Mouse (Mus musculus) hindbrain, embryonic 12.5 days (tissue): ENCODE results near the gene Cabp7. TPM values are rescaled to one million over a fixed set of nuclear protein-coding genes. Genes with fewer than 3 reads are reported as not detected.
"Not testable (repeated sequence)": the region's sequence is repeated elsewhere in the genome, so short reads cannot be mapped to it uniquely, and the experiment has no call there.

Experiments
- ATAC-seq: fragments of 200-750 bp; cut with Nextera tagmentation; 2 replicates; pipeline ENCODE4 v1.8.0; 2017; ENCODE audit warnings: moderate TSS enrichment; ENCODE audit not compliant: low FRiP score
- H3K27ac ChIP-seq: fragments of 300-500 bp; sonication (generic); 2 replicates; pipeline ENCODE4 v1.5.1; 2016; ENCODE audit warnings: mild to moderate bottlenecking
- H3K27me3 ChIP-seq: fragments of 300-500 bp; sonication (generic); 2 replicates; pipeline ENCODE4 v1.6.1; 2016; ENCODE audit warnings: mild to moderate bottlenecking
- H3K36me3 ChIP-seq: fragments of 300-500 bp; sonication (generic); 2 replicates; pipeline ENCODE4 v1.6.1; 2016; ENCODE audit warnings: mild to moderate bottlenecking
- H3K4me1 ChIP-seq: fragments of 300-500 bp; sonication (generic); 2 replicates; pipeline ENCODE4 v1.6.1; 2016
- H3K4me2 ChIP-seq: fragments of 300-500 bp; sonication (generic); replicated peaks from 2 replicates; pipeline ENCODE4 v1.6.1; 2016; ENCODE audit warnings: mild to moderate bottlenecking
- H3K4me3 ChIP-seq: fragments of 300-500 bp; sonication (generic); 2 replicates; pipeline ENCODE4 v1.5.1; 2016; ENCODE audit warnings: mild to moderate bottlenecking
- H3K9ac ChIP-seq: fragments of 300-500 bp; sonication (generic); 2 replicates; pipeline ENCODE4 v1.6.1; 2016; ENCODE audit warnings: mild to moderate bottlenecking, moderate library complexity
- H3K9me3 ChIP-seq: fragments of 300-500 bp; sonication (generic); replicated peaks from 2 replicates; pipeline ENCODE4 v1.6.1; 2016; ENCODE audit warnings: mild to moderate bottlenecking
- WGBS: fragments of 180-500 bp; shearing (Covaris S2); methylation state at CpG from one replicate; pipeline ENCODE4 v1.1.7; 2016; 5-methylcytosine and 5-hydroxymethylcytosine counted together
- polyA plus RNA-seq: library from polyadenylated mRNA; unstranded; fragments of >200 nt; fragmentation: Nextera tagmentation; extraction: Ambion mirVana; gene quantifications from 2 replicates; pipeline ENCODE4 v1.2.1, GENCODE M21; 2016

Gene Cabp7
- polyA plus RNA-seq, 1 experiment from 2014 or later: 1.7 TPM

GRCm38 (mm10) chr11:4720393-4720792, 26.2 kb downstream of the Cabp7 start:
- no peak overlapping the region for H3K4me3 ChIP-seq
- no peak overlapping the region for H3K9ac ChIP-seq
- H3K9me3 ChIP-seq: no peaks in the 10 kb centered on the region
- peaks cover 26% of the 10 kb centered on the region for H3K36me3 ChIP-seq
- no peak overlapping the region for H3K4me2 ChIP-seq
- WGBS: 65% methylated on average over 11 of the region's 11 CpGs
- peaks cover 18% of the 10 kb centered on the region for H3K4me1 ChIP-seq
- no peak for ATAC-seq
- H3K27me3 ChIP-seq: no peaks in the 10 kb centered on the region
- H3K27ac ChIP-seq: no peak overlapping the region

- Histone ChIP-seq H3K4me1 (peaks cover 18% of the 10 kb centered on the region), H3K4me2 (no peak overlapping the region), H3K9ac (0 out of 2 replicates have a peak overlapping the region, but pooled peaks have one; percentile 19), H3K9me3 (no peaks in the 10 kb centered on the region), H3K27me3 (no peaks in the 10 kb centered on the region), H3K27ac (no peak overlapping the region), H3K36me3 (peaks cover 23% of the 10 kb centered on the region), H3K4me3 (no peak overlapping the region)
- ATAC-seq: no peak
- 87% methylated on average over 9 of the region's 9 CpGs for WGBS
These were observed 26.6 kb downstream of the Cabp7 start for GRCm38 (mm10) chr11:4719961-4720360.

- Histone ChIP-seq H3K27ac (no peak overlapping the region), H3K36me3 (peaks cover 15% of the 10 kb centered on the region), H3K4me2 (no peak overlapping the region), H3K4me3 (no peak overlapping the region), H3K9me3 (no peaks in the 10 kb centered on the region), H3K27me3 (no peaks in the 10 kb centered on the region), H3K9ac (no peak overlapping the region), H3K4me1 (peaks cover 18% of the 10 kb centered on the region)
- 89% methylated on average over 5 of the region's 5 CpGs for WGBS
- ATAC-seq: no peak
These were observed 28.0 kb downstream of the Cabp7 start for GRCm38 (mm10) chr11:4718548-4718947.

GRCm38 (mm10) chr11:4716530-4717236, 29.9 kb downstream of the Cabp7 start:
- Histone ChIP-seq H3K4me2 (no peak overlapping the region), H3K27ac (no peak overlapping the region), H3K9me3 (no peaks in the 10 kb centered on the region), H3K27me3 (no peaks in the 10 kb centered on the region), H3K36me3 (no peaks in the 10 kb centered on the region), H3K4me3 (no peak overlapping the region), H3K4me1 (peaks cover 18% of the 10 kb centered on the region), H3K9ac (no peak overlapping the region)
- WGBS: 92% methylated on average over 5 of the region's 5 CpGs
- no peak for ATAC-seq

GRCm38 (mm10) chr11:4715596-4715995, 31.0 kb downstream of the Cabp7 start:
- no peak overlapping the region for H3K27ac ChIP-seq
- H3K36me3 ChIP-seq: no peaks in the 10 kb centered on the region
- H3K4me2 ChIP-seq: no peak overlapping the region
- no peak overlapping the region for H3K4me3 ChIP-seq
- H3K27me3 ChIP-seq: no peaks in the 10 kb centered on the region
- H3K9ac ChIP-seq: no peak overlapping the region
- no peaks in the 10 kb centered on the region for H3K9me3 ChIP-seq
- no peak for ATAC-seq
- WGBS: 87% methylated on average over 4 of the region's 4 CpGs
- peaks cover 11% of the 10 kb centered on the region for H3K4me1 ChIP-seq

- H3K4me1 ChIP-seq: peaks cover 3% of the 10 kb centered on the region
- ATAC-seq: no peak
These were observed 31.9 kb downstream of the Cabp7 start for GRCm38 (mm10) chr11:4714727-4715126.

GRCm38 (mm10) chr11:4712822-4713221, 33.8 kb downstream of the Cabp7 start:
- no peak overlapping the region for H3K9ac ChIP-seq
- H3K9me3 ChIP-seq: no peaks in the 10 kb centered on the region
- no peaks in the 10 kb centered on the region for H3K36me3 ChIP-seq
- H3K27me3 ChIP-seq: no peaks in the 10 kb centered on the region
- no peak overlapping the region for H3K4me3 ChIP-seq
- H3K4me1 ChIP-seq: no peaks in the 10 kb centered on the region
- H3K4me2 ChIP-seq: no peak overlapping the region
- H3K27ac ChIP-seq: no peak overlapping the region
- ATAC-seq: no peak

More at GRCm38 (mm10) chr11:4714727-4715126, 31.9 kb downstream of the Cabp7 start:
- Histone ChIP-seq H3K36me3 (no peaks in the 10 kb centered on the region), H3K9me3 (no peaks in the 10 kb centered on the region), H3K27ac (no peak overlapping the region), H3K27me3 (no peaks in the 10 kb centered on the region), H3K4me2 (no peak overlapping the region), H3K9ac (no peak overlapping the region), H3K4me3 (no peak overlapping the region)
- WGBS: 86% methylated on average over 4 of the region's 4 CpGs

- not testable (repeated sequence) for H3K9ac ChIP-seq, H3K27ac ChIP-seq, H3K27me3 ChIP-seq, H3K9me3 ChIP-seq, H3K4me2 ChIP-seq, H3K4me1 ChIP-seq, ATAC-seq, H3K4me3 ChIP-seq, H3K36me3 ChIP-seq
- WGBS: 90% methylated on average over 4 of the region's 4 CpGs
These were observed 36.4 kb downstream of the Cabp7 start for GRCm38 (mm10) chr11:4710188-4710587.

- no peak for ATAC-seq
- Histone ChIP-seq H3K9me3 (no peaks in the 10 kb centered on the region), H3K9ac (peak overlapping the region; percentile 56), H3K4me2 (peak overlapping the region; percentile 90), H3K27me3 (no peaks in the 10 kb centered on the region), H3K4me1 (peaks cover 16% of the 10 kb centered on the region), H3K4me3 (peak overlapping the region; percentile 79), H3K27ac (no peak overlapping the region), H3K36me3 (peaks cover 14% of the 10 kb centered on the region)
- WGBS: 9% methylated on average over 4 of the region's 4 CpGs
These were observed 41.4 kb downstream of the Cabp7 start for GRCm38 (mm10) chr11:4705178-4705577.

GRCm38 (mm10) chr11:4704072-4704964, 42.3 kb downstream of the Cabp7 start, which contains the start of the genes Uqcr10 and Zmat5:
TSS of gene Uqcr10 (minus strand) at chr11:4704342.
TSS of gene Zmat5 (plus strand) at chr11:4704678.
- peaks cover 16% of the 10 kb centered on the region for H3K4me1 ChIP-seq
- H3K27me3 ChIP-seq: no peaks in the 10 kb centered on the region
- no peaks in the 10 kb centered on the region for H3K9me3 ChIP-seq
- peak within 1 kb of the TSS; percentile 90 for H3K4me2 ChIP-seq
- under 1% methylated on average over 47 of the region's 47 CpGs for WGBS
- peaks cover 19% of the 10 kb centered on the region for H3K36me3 ChIP-seq
- peak; percentile 97 for ATAC-seq
- H3K27ac ChIP-seq: peak within 1 kb of the TSS; percentile 46; the same call in 1 of the 2 replicates
- H3K4me3 ChIP-seq: peak within 1 kb of the TSS; percentile 79
- peak within 1 kb of the TSS; percentile 76 for H3K9ac ChIP-seq

GRCm38 (mm10) chr11:4703688-4704071, 42.9 kb downstream of the Cabp7 start:
- Histone ChIP-seq H3K27ac (peak overlapping the region; percentile 46; the same call in 1 of the 2 replicates), H3K4me2 (peak overlapping the region; percentile 90), H3K4me1 (peaks cover 16% of the 10 kb centered on the region), H3K4me3 (peak overlapping the region; percentile 79), H3K36me3 (peaks cover 19% of the 10 kb centered on the region), H3K9me3 (no peaks in the 10 kb centered on the region), H3K9ac (peak overlapping the region; percentile 76), H3K27me3 (no peaks in the 10 kb centered on the region)
- 7% methylated on average over 12 of the region's 12 CpGs for WGBS
- ATAC-seq: peak; percentile 20; the same call in 1 of the 2 replicates

GRCm38 (mm10) chr11:4700726-4701125, 45.9 kb downstream of the Cabp7 start:
- Histone ChIP-seq H3K4me3 (no peak overlapping the region), H3K9ac (no peak overlapping the region), H3K4me2 (no peak overlapping the region), H3K9me3 (no peaks in the 10 kb centered on the region; the same call in 1 of the 2 replicates), H3K36me3 (peaks cover 19% of the 10 kb centered on the region), H3K27ac (no peak overlapping the region), H3K27me3 (no peaks in the 10 kb centered on the region), H3K4me1 (peaks cover 16% of the 10 kb centered on the region)
- WGBS: 84% methylated on average over 8 of the region's 8 CpGs
- no peak for ATAC-seq
